ENCODE assay signal across 14 mouse cellular contexts in genomic region chr4:12595801-12596515, GRCm38 (mm10).
DNase-seq lines count a peak whose midpoint lies in the region; ATAC-seq lines count a peak whose summit lies in the region.
"Had no signal": no experiment of that assay in that cellular context is flagged by ENCODE, and none has a peak within 500 bp of the region (broad histone marks: within the 10 kb centered on the region; RNA-seq: fewer than 3 reads in every experiment).

No protein-coding gene starts in this region.

- H3K9me3 ChIP-seq in hindbrain, embryonic 13.5 days = no peaks in the 10 kb centered on the region
- no peaks in the 10 kb centered on the region for H3K9me3 ChIP-seq in hindbrain, embryonic 14.5 days (ENCODE audit: control insufficient read depth, low read length)
- no peaks in the 10 kb centered on the region for H3K9me3 ChIP-seq in embryonic facial prominence, embryonic 15.5 days (replicated peaks)
- H3K9me3 ChIP-seq in limb, embryonic 12.5 days = no peaks in the 10 kb centered on the region
- H3K9me3 ChIP-seq: hindbrain, embryonic 15.5 days; midbrain, embryonic 13.5 days had no signal

- no peak for DNase-seq in hindbrain, embryonic 14.5 days (ENCODE audit: low spot score)
- peak; percentile 43 for DNase-seq in NIH3T3 (ENCODE audit: low read depth)
- DNase-seq in spleen, postnatal 10 days (ENCODE audit: low spot score in 2 of 2) = no peak
- DNase-seq in retina, embryonic 14.5 days (ENCODE audit: low spot score) = no peak
- no peak for DNase-seq in lung, postnatal 25 days (ENCODE audit: low spot score)
- DNase-seq: kidney, postnatal 25 days; lung, adult 2 months had no signal

- 67% methylated on average over 10 of the region's 10 CpGs for WGBS in hindbrain, embryonic 13.5 days
- WGBS in hindbrain, embryonic 14.5 days = 59% methylated on average over 10 of the region's 10 CpGs
- WGBS in embryonic facial prominence, embryonic 15.5 days = 18% methylated on average over 10 of the region's 10 CpGs
- 9% methylated on average over 10 of the region's 10 CpGs for WGBS in limb, embryonic 12.5 days

- no peak for ATAC-seq in hindbrain, embryonic 13.5 days (ENCODE audit: low FRiP score)
- ATAC-seq in hindbrain, embryonic 14.5 days (ENCODE audit: low FRiP score) = no peak
- peak; percentile 81 for ATAC-seq in embryonic facial prominence, embryonic 15.5 days (ENCODE audit: insufficient number of reproducible peaks, low FRiP score, low TSS enrichment, low read depth)
- peak; percentile 85 for ATAC-seq in limb, embryonic 12.5 days (ENCODE audit: insufficient number of reproducible peaks, insufficient read depth, low FRiP score, low TSS enrichment, low read depth)
- ATAC-seq: CD4-positive, CD25-positive, alpha-beta regulatory T cell, adult 4 months; midbrain, embryonic 13.5 days had no signal

- H3K27me3 ChIP-seq in hindbrain, embryonic 13.5 days = no peaks in the 10 kb centered on the region
- no peaks in the 10 kb centered on the region for H3K27me3 ChIP-seq in hindbrain, embryonic 14.5 days (ENCODE audit: control insufficient read depth, insufficient read depth, low read length)
- no peaks in the 10 kb centered on the region for H3K27me3 ChIP-seq in embryonic facial prominence, embryonic 15.5 days
- H3K27me3 ChIP-seq in limb, embryonic 12.5 days = no peaks in the 10 kb centered on the region
- H3K27me3 ChIP-seq: hindbrain, embryonic 15.5 days; midbrain, embryonic 13.5 days had no signal

- no peak overlapping the region for H3K9ac ChIP-seq in hindbrain, embryonic 13.5 days
- no peak overlapping the region for H3K9ac ChIP-seq in hindbrain, embryonic 14.5 days
- no peak overlapping the region for H3K9ac ChIP-seq in embryonic facial prominence, embryonic 15.5 days
- H3K9ac ChIP-seq in limb, embryonic 12.5 days (replicated peaks) = no peak overlapping the region
- H3K9ac ChIP-seq: hindbrain, embryonic 15.5 days; midbrain, embryonic 13.5 days had no signal

- H3K4me2 ChIP-seq in hindbrain, embryonic 13.5 days = no peak overlapping the region
- no peak overlapping the region for H3K4me2 ChIP-seq in hindbrain, embryonic 14.5 days (replicated peaks)
- H3K4me2 ChIP-seq in embryonic facial prominence, embryonic 15.5 days (replicated peaks) = peak overlapping the region; percentile 38
- peak overlapping the region; percentile 15; the same call in 1 of the 2 replicates for H3K4me2 ChIP-seq in limb, embryonic 12.5 days
- H3K4me2 ChIP-seq: hindbrain, embryonic 15.5 days; midbrain, embryonic 13.5 days had no signal

- peak overlapping the region; percentile 24; the same call in 1 of the 2 replicates for H3K27ac ChIP-seq in hindbrain, embryonic 13.5 days
- H3K27ac ChIP-seq in hindbrain, embryonic 14.5 days = no peak overlapping the region
- peak overlapping the region; percentile 44 for H3K27ac ChIP-seq in embryonic facial prominence, embryonic 15.5 days (replicated peaks)
- H3K27ac ChIP-seq in limb, embryonic 12.5 days = peak overlapping the region; percentile 85
- H3K27ac ChIP-seq: hindbrain, embryonic 15.5 days; midbrain, embryonic 13.5 days had no signal

- H3K36me3 ChIP-seq in hindbrain, embryonic 13.5 days = no peaks in the 10 kb centered on the region
- no peaks in the 10 kb centered on the region for H3K36me3 ChIP-seq in hindbrain, embryonic 14.5 days (replicated peaks; ENCODE audit: control insufficient read depth, insufficient read depth)
- H3K36me3 ChIP-seq in embryonic facial prominence, embryonic 15.5 days = no peaks in the 10 kb centered on the region
- no peaks in the 10 kb centered on the region for H3K36me3 ChIP-seq in limb, embryonic 12.5 days
- H3K36me3 ChIP-seq: hindbrain, embryonic 15.5 days; midbrain, embryonic 13.5 days had no signal

- 0 out of 2 replicates have a peak, but pooled peaks cover 5% of the 10 kb centered on the region for H3K4me1 ChIP-seq in hindbrain, embryonic 13.5 days (replicated peaks)
- H3K4me1 ChIP-seq in hindbrain, embryonic 14.5 days (replicated peaks; ENCODE audit: control insufficient read depth, insufficient read depth, low read length) = no peaks in the 10 kb centered on the region
- peaks cover 25% of the 10 kb centered on the region for H3K4me1 ChIP-seq in embryonic facial prominence, embryonic 15.5 days
- H3K4me1 ChIP-seq in limb, embryonic 12.5 days (replicated peaks) = peaks cover 36% of the 10 kb centered on the region
- H3K4me1 ChIP-seq: hindbrain, embryonic 15.5 days; midbrain, embryonic 13.5 days had no signal

- no peak overlapping the region for H3K4me3 ChIP-seq in hindbrain, embryonic 13.5 days
- no peak overlapping the region for H3K4me3 ChIP-seq in hindbrain, embryonic 14.5 days (replicated peaks; ENCODE audit: low read length)
- 0 out of 2 replicates have a peak overlapping the region, but pooled peaks have one; percentile 1 for H3K4me3 ChIP-seq in embryonic facial prominence, embryonic 15.5 days (replicated peaks)
- no peak overlapping the region for H3K4me3 ChIP-seq in limb, embryonic 12.5 days (replicated peaks)
- H3K4me3 ChIP-seq: erythroblast, embryonic 14.5 days; hindbrain, embryonic 15.5 days; midbrain, embryonic 13.5 days had no signal

Comparison
In these comparisons a context has a peak if more than half of its experiments do, and no peak if none do; other contexts are left out.
1. ATAC-seq: peak in embryonic facial prominence, embryonic 15.5 days (single experiment) and limb, embryonic 12.5 days (single experiment); none in hindbrain, embryonic 13.5 days (single experiment) and hindbrain, embryonic 14.5 days (single experiment).
2. H3K4me2 ChIP-seq: peak in embryonic facial prominence, embryonic 15.5 days (single experiment) and limb, embryonic 12.5 days (single experiment); none in hindbrain, embryonic 13.5 days (single experiment) and hindbrain, embryonic 14.5 days (single experiment).